Mouse (Mus musculus): ENCODE data around the gene Ptprg.

- no peak for TF ChIP-seq CTCF (IDR thresholded peaks at IDR 0.05; ENCODE audit: borderline replicate concordance, insufficient read depth, low read length)
- TF ChIP-seq POLR2A (IDR thresholded peaks at IDR 0.05; ENCODE audit: low read depth, low read length): no peak
These were observed 583.2 kb downstream of the Ptprg start for GRCm38 (mm10) chr14:12136536-12136935.

Data from embryonic fibroblast, embryonic 13.5 days (primary cell).